Mouse (Mus musculus) kidney, adult 2 months (tissue): ENCODE data around the gene D5Ertd579e. TPM values are rescaled to one million over a fixed set of nuclear protein-coding genes. Genes with fewer than 3 reads are reported as not detected.

Experiments used
- DNase-seq: peaks from one replicate; pipeline ENCODE4 v3.0.0; 2021
- H3K27ac ChIP-seq: fragments of 200-500 bp; 2 replicates; pipeline ENCODE4 v1.5.1; 2012; ENCODE audit warnings: low read depth, low read length, control low read depth, inconsistent platforms; ENCODE audit not compliant: insufficient read depth
- H3K27me3 ChIP-seq: fragments of 200-500 bp; replicated peaks from 2 replicates; pipeline ENCODE4 v1.6.1; 2012; ENCODE audit warnings: mild to moderate bottlenecking, moderate library complexity, low read length, inconsistent platforms; ENCODE audit not compliant: control insufficient read depth, insufficient read depth
- H3K36me3 ChIP-seq: fragments of 200-500 bp; 2 replicates; pipeline ENCODE4 v1.6.1; 2012; ENCODE audit warnings: mild to moderate bottlenecking, moderate library complexity, low read length, inconsistent platforms; ENCODE audit not compliant: control insufficient read depth, insufficient read depth
- H3K4me1 ChIP-seq: fragments of 200-500 bp; 2 replicates; pipeline ENCODE4 v1.6.1; 2011; ENCODE audit warnings: low read length; ENCODE audit not compliant: control insufficient read depth, insufficient read depth
- H3K4me3 ChIP-seq: fragments of 200-500 bp; 2 replicates; pipeline ENCODE4 v1.5.1; 2011; ENCODE audit warnings: mild to moderate bottlenecking, low read depth, low read length, control low read depth; ENCODE audit not compliant: insufficient read depth
- CTCF ChIP-seq: fragments of 200-500 bp; conservative IDR thresholded peaks from 2 replicates; pipeline ENCODE4 v1.5.1; 2011; ENCODE audit warnings: low read depth, mild to moderate bottlenecking, control low read depth, low read length, moderate library complexity, mixed read lengths; ENCODE audit not compliant: insufficient read depth, insufficient read length
- POLR2A ChIP-seq: fragments of 200-500 bp; IDR thresholded peaks from one replicate; pipeline ENCODE4 v1.6.1; 2011; ENCODE audit warnings: low read depth, low read length, control low read depth
- WGBS: fragments of 180-500 bp; shearing (Covaris S2); methylation state at CpG from one replicate; pipeline ENCODE4 v1.1.7; 2018; 5-methylcytosine and 5-hydroxymethylcytosine counted together
- polyA plus RNA-seq: library from polyadenylated mRNA; depleted of rRNA; stranded (reverse); fragments of >200 nt; gene quantifications from 2 replicates; pipeline ENCODE4 v1.2.3, GENCODE M21; 2012

The D5Ertd579e gene
- polyA plus RNA-seq, 1 experiment = 23.1 TPM

- Histone ChIP-seq H3K4me1 (peaks cover 75% of the 10 kb centered on the region), H3K36me3 (no peaks in the 10 kb centered on the region), H3K27ac (peak overlapping the region; percentile 78), H3K27me3 (no peaks in the 10 kb centered on the region), H3K4me3 (no peak overlapping the region)
- DNase-seq = peak; percentile 74
- WGBS = 37% methylated on average over 1 of the region's 1 CpGs
- TF ChIP-seq CTCF (no peak), POLR2A (no peak)
These were observed 120.1 kb downstream of the D5Ertd579e start for GRCm38 (mm10) chr5:36575745-36576144.

GRCm38 (mm10) chr5:36575227-36575626 is 120.6 kb downstream of the D5Ertd579e start:
- DNase-seq = peak; percentile 96
- 28% methylated on average over 3 of the region's 3 CpGs for WGBS

GRCm38 (mm10) chr5:36574147-36574870 is 121.5 kb downstream of the D5Ertd579e start:
- peak overlapping the region; percentile 92 for H3K27ac ChIP-seq
- no peak overlapping the region for H3K4me3 ChIP-seq
- no peaks in the 10 kb centered on the region for H3K36me3 ChIP-seq
- TF ChIP-seq CTCF = no peak
- TF ChIP-seq POLR2A = no peak
- H3K27me3 ChIP-seq = no peaks in the 10 kb centered on the region
- peaks cover 69% of the 10 kb centered on the region for H3K4me1 ChIP-seq
- DNase-seq = peak; percentile 80
- 17% methylated on average over 8 of the region's 8 CpGs for WGBS

More at GRCm38 (mm10) chr5:36575227-36575626, 120.6 kb downstream of the D5Ertd579e start:
- peaks cover 75% of the 10 kb centered on the region for H3K4me1 ChIP-seq
- H3K4me3 ChIP-seq = no peak overlapping the region
- H3K27me3 ChIP-seq = no peaks in the 10 kb centered on the region
- TF ChIP-seq CTCF (no peak), POLR2A (no peak)
- no peaks in the 10 kb centered on the region for H3K36me3 ChIP-seq
- peak overlapping the region; percentile 92 for H3K27ac ChIP-seq

- WGBS = 44% methylated on average over 3 of the region's 3 CpGs
- H3K4me1 ChIP-seq = peaks cover 70% of the 10 kb centered on the region
- DNase-seq = no peak
- H3K27me3 ChIP-seq = no peaks in the 10 kb centered on the region
- H3K4me3 ChIP-seq = no peak overlapping the region
- no peak for TF ChIP-seq CTCF
- TF ChIP-seq POLR2A = no peak
- no peaks in the 10 kb centered on the region for H3K36me3 ChIP-seq
- H3K27ac ChIP-seq = peak overlapping the region; percentile 54
These were observed 122.5 kb downstream of the D5Ertd579e start for GRCm38 (mm10) chr5:36573354-36573753.

- no peak for TF ChIP-seq CTCF
- TF ChIP-seq POLR2A = no peak
- Histone ChIP-seq H3K36me3 (no peaks in the 10 kb centered on the region), H3K4me1 (peaks cover 74% of the 10 kb centered on the region), H3K27ac (peak overlapping the region; percentile 69), H3K4me3 (no peak overlapping the region), H3K27me3 (no peaks in the 10 kb centered on the region)
- 83% methylated on average over 16 of the region's 16 CpGs for WGBS
- DNase-seq = no peak
These were observed 124.5 kb downstream of the D5Ertd579e start for GRCm38 (mm10) chr5:36571371-36571770.

GRCm38 (mm10) chr5:36570546-36571245 is 125.1 kb downstream of the D5Ertd579e start:
- H3K27ac ChIP-seq = peak overlapping the region; percentile 81
- no peak overlapping the region for H3K4me3 ChIP-seq
- 34% methylated on average over 4 of the region's 4 CpGs for WGBS
- H3K4me1 ChIP-seq = peaks cover 71% of the 10 kb centered on the region
- H3K36me3 ChIP-seq = no peaks in the 10 kb centered on the region
- no peak for TF ChIP-seq CTCF
- no peak for TF ChIP-seq POLR2A
- peak; percentile 88 for DNase-seq
- no peaks in the 10 kb centered on the region for H3K27me3 ChIP-seq

- H3K27me3 ChIP-seq = no peaks in the 10 kb centered on the region
- H3K4me3 ChIP-seq = no peak overlapping the region
- peak overlapping the region; percentile 81; the same call in 1 of the 2 replicates for H3K27ac ChIP-seq
- no peaks in the 10 kb centered on the region for H3K36me3 ChIP-seq
- peaks cover 65% of the 10 kb centered on the region for H3K4me1 ChIP-seq
- TF ChIP-seq CTCF (no peak), POLR2A (no peak)
- DNase-seq = peak; percentile 53
- 61% methylated on average over 7 of the region's 7 CpGs for WGBS
These were observed 125.7 kb downstream of the D5Ertd579e start for GRCm38 (mm10) chr5:36570098-36570497.
